Mouse (Mus musculus) small intestine, adult 2 months (tissue): ENCODE measurements around the gene Chchd3. TPM values are rescaled to one million over a fixed set of nuclear protein-coding genes. Genes with fewer than 3 reads are reported as not detected.

Source experiments
- H3K27ac ChIP-seq: fragments of 200-500 bp; 2 replicates; pipeline ENCODE4 v1.5.1; 2012; ENCODE audit warnings: low read depth, low read length, control low read depth, inconsistent platforms; ENCODE audit not compliant: insufficient read depth
- H3K27me3 ChIP-seq: fragments of 200-500 bp; 2 replicates; pipeline ENCODE4 v1.6.1; 2012; ENCODE audit warnings: mild to moderate bottlenecking, moderate library complexity, low read length, inconsistent platforms; ENCODE audit not compliant: control insufficient read depth, insufficient read depth
- H3K36me3 ChIP-seq: fragments of 200-500 bp; 2 replicates; pipeline ENCODE4 v1.6.1; 2012; ENCODE audit warnings: mild to moderate bottlenecking, low read length, control low read depth, inconsistent platforms; ENCODE audit not compliant: control insufficient read depth, insufficient read depth
- H3K4me1 ChIP-seq: fragments of 200-500 bp; 2 replicates; pipeline ENCODE4 v1.6.1; 2012; ENCODE audit warnings: low read length, inconsistent platforms, mixed read lengths; ENCODE audit not compliant: control insufficient read depth, insufficient read depth, insufficient read length
- H3K4me3 ChIP-seq: fragments of 200-500 bp; 2 replicates; pipeline ENCODE4 v1.5.1; 2012; ENCODE audit warnings: low read depth, mild to moderate bottlenecking, control low read depth, inconsistent platforms, low read length, moderate library complexity
- CTCF ChIP-seq: fragments of 200-500 bp; IDR thresholded peaks from 2 replicates; pipeline ENCODE4 v1.5.1; 2012; ENCODE audit warnings: low read depth, mild to moderate bottlenecking, control low read depth, inconsistent platforms, low read length, moderate library complexity, mixed read lengths; ENCODE audit not compliant: insufficient replicate concordance, insufficient read length; ENCODE audit errors: extremely low read depth
- POLR2A ChIP-seq: fragments of 200-500 bp; IDR thresholded peaks from 2 replicates; pipeline ENCODE4 v1.6.1; 2012; ENCODE audit warnings: low read depth, mild to moderate bottlenecking, control low read depth, inconsistent platforms, low read length, moderate library complexity
- WGBS: fragments of 180-500 bp; shearing (Covaris S2); methylation state at CpG from one replicate; pipeline ENCODE4 v1.1.7; 2018; 5-methylcytosine and 5-hydroxymethylcytosine counted together
- polyA plus RNA-seq: library from polyadenylated mRNA; depleted of rRNA; stranded (reverse); fragments of >200 nt; gene quantifications from 2 replicates; pipeline ENCODE4 v1.2.3, GENCODE M21; 2012

Gene Chchd3
- polyA plus RNA-seq, 1 experiment: 78.8 TPM

DNA sequence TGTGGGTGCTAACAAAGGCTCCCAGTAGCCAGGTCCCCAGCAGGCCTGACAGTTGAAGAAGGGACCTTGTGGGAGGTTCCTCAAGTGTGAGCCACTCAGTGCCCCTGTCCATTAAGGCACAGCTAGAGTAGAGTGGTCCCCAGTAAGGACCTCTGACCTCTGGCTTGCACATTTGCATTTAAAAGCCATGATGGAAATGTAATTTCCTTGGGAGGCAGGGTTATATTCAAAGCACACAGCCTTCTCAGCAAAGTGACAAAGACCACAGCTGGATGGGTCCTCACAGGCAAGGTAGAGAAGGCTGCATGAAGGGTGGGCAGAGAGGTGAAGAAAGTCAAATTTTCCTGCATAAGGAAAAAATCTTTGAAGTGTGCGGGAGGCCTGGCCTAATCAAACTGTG is 272.7 kb downstream of the Chchd3 start:
- Histone ChIP-seq H3K4me1 (no peaks in the 10 kb centered on the region), H3K27me3 (no peaks in the 10 kb centered on the region), H3K27ac (no peak overlapping the region), H3K4me3 (no peak overlapping the region), H3K36me3 (peaks cover 11% of the 10 kb centered on the region)
- 88% methylated on average over 1 of the region's 1 CpGs for WGBS
- TF ChIP-seq CTCF (no peak), POLR2A (no peak)

DNA sequence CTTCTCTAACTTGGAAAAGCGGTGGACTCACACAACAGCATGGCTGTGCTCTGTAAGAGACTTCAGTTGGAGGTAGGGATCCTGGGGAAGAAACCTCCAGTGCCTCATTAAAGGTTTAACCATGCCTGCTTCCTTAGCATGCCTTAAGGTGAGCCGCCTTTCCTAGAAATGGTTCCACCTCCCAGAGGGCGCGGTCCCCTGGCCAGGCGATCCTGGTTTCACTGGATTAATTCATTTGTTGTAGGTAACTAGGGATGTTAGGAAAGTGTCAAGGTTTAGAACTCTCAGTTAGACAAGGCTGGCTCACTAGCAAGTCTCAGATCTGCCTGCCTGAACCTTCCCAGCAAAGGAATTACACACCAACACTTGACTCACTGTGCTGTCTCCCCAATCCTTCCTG is 273.9 kb downstream of the Chchd3 start:
- no peaks in the 10 kb centered on the region for H3K27me3 ChIP-seq
- 93% methylated on average over 5 of the region's 5 CpGs for WGBS
- no peak overlapping the region for H3K4me3 ChIP-seq
- TF ChIP-seq CTCF (no peak), POLR2A (no peak)
- peaks cover 6% of the 10 kb centered on the region; the same call in 1 of the 2 replicates for H3K36me3 ChIP-seq
- no peak overlapping the region for H3K27ac ChIP-seq
- H3K4me1 ChIP-seq: no peaks in the 10 kb centered on the region

DNA sequence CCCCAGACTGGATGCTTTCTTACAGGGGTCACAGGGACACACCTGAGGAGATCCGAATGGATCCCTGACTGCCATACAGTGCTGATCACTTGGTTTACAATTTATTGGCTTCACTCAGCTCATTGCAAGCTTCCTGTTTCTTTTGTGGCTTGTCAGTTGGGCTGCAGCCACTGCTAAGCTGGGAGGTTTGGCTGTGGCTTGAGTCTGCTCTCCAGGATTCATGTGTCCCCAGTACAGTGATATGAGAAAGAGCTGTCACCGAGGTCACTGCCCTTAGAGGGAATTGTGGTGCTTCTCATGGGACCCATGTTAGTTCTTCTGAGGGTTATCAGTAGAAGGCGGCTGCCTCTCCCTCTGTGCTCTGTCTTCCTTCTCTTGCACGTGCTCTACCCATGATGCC is 277.0 kb downstream of the Chchd3 start:
- H3K27me3 ChIP-seq: no peaks in the 10 kb centered on the region
- H3K4me1 ChIP-seq: no peaks in the 10 kb centered on the region
- no peak for TF ChIP-seq POLR2A
- no peak for TF ChIP-seq CTCF
- H3K4me3 ChIP-seq: no peak overlapping the region
- H3K36me3 ChIP-seq: 0 out of 2 replicates have a peak, but pooled peaks cover under 1% of the 10 kb centered on the region
- WGBS: 68% methylated on average over 4 of the region's 4 CpGs
- H3K27ac ChIP-seq: no peak overlapping the region

DNA sequence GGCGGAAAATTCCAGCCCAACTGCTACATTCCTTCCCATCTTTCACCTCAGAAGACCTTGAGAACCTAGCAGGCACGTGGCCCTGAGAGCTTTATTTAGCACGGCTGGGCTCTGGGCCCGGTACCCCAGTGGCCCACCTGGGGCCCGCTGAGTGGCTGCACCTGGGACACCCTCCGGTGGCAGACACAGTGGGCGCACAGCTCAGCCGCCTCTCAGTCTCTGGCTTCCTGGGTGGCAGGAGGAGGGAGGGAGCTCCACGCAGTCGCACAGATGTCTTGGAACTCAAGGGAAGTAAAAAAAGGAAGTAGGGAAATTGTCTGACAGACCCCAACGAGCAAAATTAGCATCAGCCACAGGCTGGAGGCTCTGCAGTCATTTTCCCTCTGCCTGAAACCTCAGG is 279.5 kb downstream of the Chchd3 start:
- TF ChIP-seq CTCF (no peak), POLR2A (no peak)
- no peaks in the 10 kb centered on the region for H3K27me3 ChIP-seq
- 23% methylated on average over 11 of the region's 11 CpGs for WGBS
- no peaks in the 10 kb centered on the region for H3K36me3 ChIP-seq
- no peak overlapping the region for H3K27ac ChIP-seq
- H3K4me3 ChIP-seq: no peak overlapping the region
- no peaks in the 10 kb centered on the region for H3K4me1 ChIP-seq

DNA sequence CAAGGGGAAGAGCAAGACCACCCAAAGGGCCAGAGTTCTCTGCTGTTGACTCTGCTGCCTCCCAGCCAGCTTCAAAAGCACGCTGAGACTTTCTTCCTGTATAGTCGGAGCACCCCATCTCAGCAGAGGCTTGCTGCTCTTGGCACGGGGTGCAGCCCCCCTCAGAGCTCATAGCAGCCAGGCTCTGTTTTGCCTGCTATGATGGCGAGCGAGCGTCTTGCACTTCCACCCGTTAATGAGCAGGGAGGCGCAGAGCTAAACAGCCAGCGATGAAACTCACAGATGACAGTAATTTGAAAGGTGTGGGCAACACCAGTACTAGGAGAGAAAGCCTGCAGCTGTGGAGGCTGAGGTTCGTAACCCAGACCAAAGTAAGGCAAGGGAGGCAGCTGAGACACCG is 283.7 kb downstream of the Chchd3 start:
- Histone ChIP-seq H3K4me1 (no peaks in the 10 kb centered on the region), H3K36me3 (no peaks in the 10 kb centered on the region), H3K27me3 (no peaks in the 10 kb centered on the region), H3K27ac (no peak overlapping the region), H3K4me3 (no peak overlapping the region)
- TF ChIP-seq POLR2A (no peak), CTCF (no peak)
- WGBS: 68% methylated on average over 11 of the region's 11 CpGs

DNA sequence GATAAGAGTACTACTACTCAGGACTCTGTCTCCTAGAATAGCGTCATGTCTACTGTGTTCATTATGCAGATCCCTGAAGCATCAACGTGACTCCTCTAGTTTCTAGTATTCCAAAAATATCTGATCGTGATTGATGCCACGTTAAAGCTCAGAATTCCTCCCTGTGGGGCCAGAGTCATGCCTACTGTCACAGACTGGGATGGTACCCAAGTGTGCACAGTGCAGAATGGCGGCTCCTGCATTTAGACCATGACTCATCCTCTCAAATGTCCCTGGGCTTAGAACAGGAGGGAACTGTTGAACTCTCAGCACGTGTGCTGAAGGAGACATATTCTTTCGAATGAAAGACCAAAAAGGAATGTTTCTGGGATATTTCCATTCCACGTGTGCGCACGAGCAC is 305.5 kb downstream of the Chchd3 start:
- WGBS: 81% methylated on average over 10 of the region's 10 CpGs
- Histone ChIP-seq H3K27me3 (no peaks in the 10 kb centered on the region), H3K36me3 (no peaks in the 10 kb centered on the region), H3K4me3 (no peak overlapping the region), H3K4me1 (no peaks in the 10 kb centered on the region), H3K27ac (no peak overlapping the region)
- TF ChIP-seq POLR2A: no peak
- TF ChIP-seq CTCF: no peak

DNA sequence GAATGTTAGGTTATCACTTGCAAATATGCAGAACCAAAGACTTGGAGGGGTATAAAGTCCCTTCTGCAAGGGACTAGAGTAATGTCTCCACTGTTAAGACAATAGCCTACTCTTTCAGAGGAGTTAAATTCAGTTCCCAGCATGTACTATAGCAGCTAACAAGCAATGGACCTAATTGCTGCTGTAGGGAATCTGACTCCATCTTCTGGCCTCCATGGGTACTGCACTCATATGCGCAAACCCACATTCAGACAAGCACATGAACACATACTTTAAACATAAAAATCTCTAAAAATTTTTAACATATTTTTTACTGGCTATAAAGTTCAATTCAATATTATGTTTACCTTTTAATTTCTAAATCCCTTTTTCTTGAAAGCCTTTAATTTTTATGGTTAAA is 310.2 kb downstream of the Chchd3 start:
- Histone ChIP-seq H3K36me3 (no peaks in the 10 kb centered on the region), H3K4me3 (no peak overlapping the region), H3K4me1 (no peaks in the 10 kb centered on the region), H3K27ac (no peak overlapping the region), H3K27me3 (no peaks in the 10 kb centered on the region)
- TF ChIP-seq POLR2A (no peak), CTCF (no peak)
- 96% methylated on average over 1 of the region's 1 CpGs for WGBS

DNA sequence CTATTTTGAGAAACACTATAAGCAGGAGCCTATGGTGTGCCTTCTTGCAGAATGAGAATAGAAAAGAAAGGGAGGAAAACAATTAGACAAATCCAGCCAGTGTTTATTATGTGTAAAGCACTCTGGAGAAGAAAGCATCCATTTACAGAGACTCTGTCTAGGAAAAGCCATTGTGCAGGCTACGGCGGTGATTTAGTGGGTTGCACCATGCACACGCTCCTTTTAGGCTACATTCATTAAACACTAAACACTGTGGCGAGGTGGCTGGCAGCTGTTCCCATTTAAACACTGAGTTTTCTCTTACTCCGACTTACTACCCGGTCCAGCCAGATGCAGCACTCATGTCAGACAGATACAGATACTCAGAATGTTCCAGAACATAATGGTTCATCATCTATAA is 311.3 kb downstream of the Chchd3 start:
- TF ChIP-seq CTCF (no peak), POLR2A (no peak)
- Histone ChIP-seq H3K4me3 (no peak overlapping the region), H3K36me3 (no peaks in the 10 kb centered on the region), H3K27ac (no peak overlapping the region), H3K27me3 (no peaks in the 10 kb centered on the region), H3K4me1 (no peaks in the 10 kb centered on the region)
- WGBS: 83% methylated on average over 6 of the region's 6 CpGs
